Mouse (Mus musculus): ENCODE measurements around the gene Prrt3. TPM values are rescaled to one million over a fixed set of nuclear protein-coding genes. Genes with fewer than 3 reads are reported as not detected.

Prrt3 gene
- total RNA-seq, 2 experiments from 2014 or later: 53.9 to 59.1 TPM

GRCm38 (mm10) chr6:113482477-113483099 is 19.1 kb downstream of the Prrt3 start:
- Histone ChIP-seq H3K27ac (peak overlapping the region; percentile 98), H3K4me3 (peak overlapping the region; percentile 75)
- TF ChIP-seq CTCF (conservative IDR thresholded peaks at IDR 0.05): peak; percentile 41; the same call in 1 of the 2 replicates
- DNase-seq (ENCODE audit: low spot score in 2 of 2): peak in 1 of 2 experiments; percentile 46

- Histone ChIP-seq H3K27ac (no peak overlapping the region), H3K4me3 (no peak overlapping the region)
- no peak for DNase-seq (ENCODE audit: low spot score in 2 of 2)
- TF ChIP-seq CTCF (conservative IDR thresholded peaks at IDR 0.05): no peak
Measured at GRCm38 (mm10) chr6:113480555-113481373, 21.0 kb downstream of the Prrt3 start.

- no peak for TF ChIP-seq CTCF (conservative IDR thresholded peaks at IDR 0.05)
- DNase-seq (ENCODE audit: low spot score in 2 of 2): no peak
- Histone ChIP-seq H3K27ac (no peak overlapping the region), H3K4me3 (no peak overlapping the region)
Measured at GRCm38 (mm10) chr6:113478906-113479305, 22.8 kb downstream of the Prrt3 start.

GRCm38 (mm10) chr6:113477353-113477752 is 24.4 kb downstream of the Prrt3 start:
- no peak overlapping the region for H3K4me3 ChIP-seq
- TF ChIP-seq CTCF (conservative IDR thresholded peaks at IDR 0.05): no peak

GRCm38 (mm10) chr6:113473715-113474114 is 28.0 kb downstream of the Prrt3 start:
- DNase-seq (ENCODE audit: low spot score in 2 of 2): no peak

More at GRCm38 (mm10) chr6:113477353-113477752, 24.4 kb downstream of the Prrt3 start:
- DNase-seq (ENCODE audit: low spot score in 2 of 2): no peak
- H3K27ac ChIP-seq: no peak overlapping the region

GRCm38 (mm10) chr6:113473246-113473645 is 28.5 kb downstream of the Prrt3 start:
- TF ChIP-seq CTCF (conservative IDR thresholded peaks at IDR 0.05): no peak
- Histone ChIP-seq H3K27ac (no peak overlapping the region), H3K4me3 (no peak overlapping the region)
- DNase-seq (ENCODE audit: low spot score in 2 of 2): no peak

More at GRCm38 (mm10) chr6:113473715-113474114, 28.0 kb downstream of the Prrt3 start:
- no peak overlapping the region for H3K27ac ChIP-seq
- no peak for TF ChIP-seq CTCF (conservative IDR thresholded peaks at IDR 0.05)
- H3K4me3 ChIP-seq: no peak overlapping the region

- DNase-seq (ENCODE audit: low spot score in 2 of 2): no peak
- TF ChIP-seq CTCF (conservative IDR thresholded peaks at IDR 0.05): no peak
- H3K27ac ChIP-seq: no peak overlapping the region
- H3K4me3 ChIP-seq: no peak overlapping the region
Measured at GRCm38 (mm10) chr6:113472061-113472460, 29.7 kb downstream of the Prrt3 start.

- H3K27ac ChIP-seq: peak within 1 kb of the TSS; percentile 68
- H3K4me3 ChIP-seq: peak within 1 kb of the TSS; percentile 37
- TF ChIP-seq CTCF (conservative IDR thresholded peaks at IDR 0.05): no peak
- DNase-seq (ENCODE audit: low spot score in 2 of 2): no peak
Measured at GRCm38 (mm10) chr6:113471297-113471936, 30.3 kb downstream of the Prrt3 start, which contains the start of gene Il17rc. TSS of gene Il17rc (plus strand) at chr6:113471427.

GRCm38 (mm10) chr6:113469432-113469831 is 32.3 kb downstream of the Prrt3 start:
- TF ChIP-seq CTCF (conservative IDR thresholded peaks at IDR 0.05): peak; percentile 69
- peak overlapping the region; percentile 48; the same call in 1 of the 2 replicates for H3K27ac ChIP-seq
- peak; percentile 50 to 73 for DNase-seq (ENCODE audit: low spot score in 2 of 2)
- peak overlapping the region; percentile 52 for H3K4me3 ChIP-seq

- Histone ChIP-seq H3K27ac (peak overlapping the region; percentile 48; the same call in 1 of the 2 replicates), H3K4me3 (peak overlapping the region; percentile 52)
- peak; percentile 78 for TF ChIP-seq CTCF (conservative IDR thresholded peaks at IDR 0.05)
- DNase-seq (ENCODE audit: low spot score in 2 of 2): peak; percentile 60 to 70
Measured at GRCm38 (mm10) chr6:113469021-113469420, 32.7 kb downstream of the Prrt3 start.

- H3K27ac ChIP-seq: no peak overlapping the region
- no peak for TF ChIP-seq CTCF (conservative IDR thresholded peaks at IDR 0.05)
- no peak for DNase-seq (ENCODE audit: low spot score in 2 of 2)
- H3K4me3 ChIP-seq: no peak overlapping the region
Measured at GRCm38 (mm10) chr6:113468512-113468911, 33.2 kb downstream of the Prrt3 start.

GRCm38 (mm10) chr6:113465602-113466001 is 36.1 kb downstream of the Prrt3 start:
- Histone ChIP-seq H3K27ac (no peak overlapping the region), H3K4me3 (no peak overlapping the region)
- DNase-seq (ENCODE audit: low spot score in 2 of 2): no peak
- TF ChIP-seq CTCF (conservative IDR thresholded peaks at IDR 0.05): peak; percentile 28

- DNase-seq (ENCODE audit: low spot score in 2 of 2): no peak
- H3K4me3 ChIP-seq: no peak overlapping the region
- no peak overlapping the region for H3K27ac ChIP-seq
- no peak for TF ChIP-seq CTCF (conservative IDR thresholded peaks at IDR 0.05)
Measured at GRCm38 (mm10) chr6:113464040-113464439, 37.7 kb downstream of the Prrt3 start.
